Mouse (Mus musculus) thymus, postnatal 0 days (tissue): Measurements from ENCODE around the gene Wnt11. TPM values are rescaled to one million over a fixed set of nuclear protein-coding genes. Genes with fewer than 3 reads are reported as not detected.
A peak's percentile ranks its signal among the peaks of the same experiment; 100 is the strongest.

Source experiments
- DNase-seq: peaks from one replicate; pipeline ENCODE4 v3.0.0-alpha.2; 2015; ENCODE audit warnings: low spot score
- polyA plus RNA-seq: library from polyadenylated mRNA; unstranded; fragments of >200 nt; fragmentation: Nextera tagmentation; extraction: Ambion mirVana; gene quantifications from 2 replicates; pipeline ENCODE4 v1.2.1, GENCODE M21; 2015

Wnt11 gene
- polyA plus RNA-seq, 1 experiment from 2014 or later, result 1.0 TPM

DNA sequence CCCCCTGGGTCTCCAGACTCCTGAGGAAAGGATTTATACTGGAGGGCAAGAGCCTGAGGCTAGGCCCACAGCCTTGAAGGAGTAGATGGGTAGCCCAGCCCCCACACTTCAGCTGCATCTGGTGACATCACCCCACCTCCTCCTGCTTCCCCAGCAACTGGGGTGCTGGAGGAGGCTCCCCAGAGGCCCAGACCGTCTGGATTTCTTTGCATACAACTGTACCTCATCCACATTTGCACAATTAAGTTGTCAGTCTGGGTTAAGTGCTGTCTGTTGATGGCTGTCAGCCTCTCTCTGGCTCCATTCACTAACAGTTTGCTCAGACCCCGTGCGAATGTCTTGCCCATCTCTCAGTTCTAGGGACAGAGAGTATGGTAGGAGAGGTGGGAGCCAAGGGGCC, 6.9 kb upstream of the Wnt11 start:
- no peak for DNase-seq

DNA sequence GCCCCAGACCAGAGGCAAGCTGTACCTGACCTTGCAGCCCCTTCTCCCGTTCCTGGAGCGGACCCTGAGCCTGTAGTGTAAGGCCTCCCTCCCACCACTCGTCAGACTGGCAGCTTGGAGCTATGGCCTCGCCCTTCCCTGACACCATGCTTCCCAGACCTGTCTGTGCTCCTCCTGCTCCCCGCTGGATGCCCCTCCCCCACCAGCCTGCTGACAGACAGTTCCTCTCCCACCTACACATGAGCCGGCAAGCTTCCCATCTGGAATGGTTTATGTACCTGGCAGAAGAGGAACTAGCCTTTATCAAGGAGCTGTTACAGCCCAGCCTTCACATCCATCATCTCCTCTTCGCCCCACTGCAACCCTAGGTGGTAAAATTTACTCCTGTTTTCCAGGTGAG, 6.0 kb upstream of the Wnt11 start:
- no peak for DNase-seq

- DNase-seq, result no peak
Measured at GRCm38 (mm10) chr7:98831290-98831689, 3.6 kb upstream of the Wnt11 start.

DNA sequence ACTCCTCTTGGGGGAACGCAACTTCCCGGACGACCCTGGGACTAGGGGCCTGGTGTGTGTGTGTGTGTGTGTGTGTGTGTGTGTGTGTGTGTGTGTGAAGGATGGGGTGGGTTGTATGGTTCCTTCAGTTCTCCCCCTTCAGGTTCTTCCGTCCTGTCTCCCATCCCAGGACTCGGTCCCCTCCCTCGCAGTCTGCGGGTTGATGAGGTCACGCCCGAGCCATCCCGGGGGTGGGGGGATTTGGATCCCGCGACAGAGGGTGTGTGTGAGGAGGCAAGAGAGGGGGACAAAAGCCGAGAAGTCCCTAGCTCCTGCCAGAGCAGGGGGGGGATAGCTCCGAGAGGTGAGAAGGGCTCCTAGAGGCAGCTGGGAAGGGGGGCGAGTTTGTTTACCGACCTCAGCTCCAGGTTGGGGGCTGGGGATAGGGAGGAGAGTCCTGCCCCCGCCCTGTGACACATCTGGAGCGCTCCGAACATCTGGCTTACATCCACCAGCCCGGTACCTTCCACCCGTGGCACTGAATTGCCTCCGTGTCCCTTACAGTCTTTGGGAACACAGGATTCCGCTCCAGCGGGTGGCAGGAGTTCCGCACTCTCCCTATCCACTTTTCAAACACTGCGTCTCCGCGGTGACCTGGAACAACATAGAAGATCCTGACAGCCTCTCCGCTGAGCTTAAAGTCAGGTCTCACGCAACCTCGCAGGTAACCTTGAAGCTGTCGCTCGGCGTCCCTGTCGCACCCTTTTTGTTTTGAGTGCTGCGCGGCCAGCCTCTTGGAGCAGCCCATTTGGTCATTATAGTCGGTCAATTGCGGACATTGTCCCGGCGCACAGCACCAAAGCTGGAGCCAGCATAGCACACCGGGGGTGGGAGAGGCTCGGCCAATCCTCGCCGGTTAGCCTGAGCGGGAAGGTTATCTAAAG, 868 bp downstream of the Wnt11 start:
- no peak for DNase-seq

DNA sequence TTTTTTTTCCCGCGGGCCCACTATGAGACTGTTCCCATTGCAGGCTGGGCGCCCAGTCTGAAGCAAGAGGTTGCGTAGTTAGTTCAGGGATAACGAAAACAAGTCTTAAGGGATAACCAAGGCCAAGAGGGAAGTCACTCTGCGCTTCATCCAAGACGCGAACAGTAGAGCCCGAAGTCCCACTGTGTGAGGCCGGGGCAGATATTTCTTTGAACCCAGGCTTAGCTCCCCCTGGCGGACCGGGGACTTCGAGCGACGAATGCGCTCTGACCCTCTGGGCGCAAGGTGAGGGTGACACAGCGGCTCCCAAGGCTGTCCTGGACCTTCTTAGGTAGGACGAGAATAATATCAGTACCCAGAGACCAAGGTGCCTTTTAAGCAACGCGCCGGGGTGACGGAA, 1.7 kb downstream of the Wnt11 start:
- peak; percentile 64 for DNase-seq

DNA sequence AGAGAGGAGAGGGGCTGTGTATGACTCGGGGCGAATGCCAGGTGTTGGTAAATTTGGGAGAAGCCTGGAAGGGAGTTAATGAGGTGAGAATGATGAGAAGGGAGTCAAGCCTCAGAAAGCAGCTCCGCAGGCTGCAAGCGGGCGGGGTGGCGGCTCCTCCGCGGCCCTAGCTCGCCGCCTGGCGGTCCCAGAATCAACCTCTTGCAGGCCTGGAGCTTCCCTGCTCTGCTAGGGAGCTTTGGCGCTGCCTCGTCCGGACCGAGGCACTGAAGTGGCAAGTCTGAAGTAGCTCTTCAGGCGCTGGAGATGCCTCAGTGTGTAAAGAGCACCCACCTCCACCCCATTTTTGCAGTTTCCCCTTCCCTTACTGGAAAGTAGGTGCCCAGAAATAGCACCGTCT, 3.0 kb downstream of the Wnt11 start:
- DNase-seq, result peak; percentile 58

GRCm38 (mm10) chr7:98838729-98839141, 3.8 kb downstream of the Wnt11 start:
- peak; percentile 55 for DNase-seq

DNA sequence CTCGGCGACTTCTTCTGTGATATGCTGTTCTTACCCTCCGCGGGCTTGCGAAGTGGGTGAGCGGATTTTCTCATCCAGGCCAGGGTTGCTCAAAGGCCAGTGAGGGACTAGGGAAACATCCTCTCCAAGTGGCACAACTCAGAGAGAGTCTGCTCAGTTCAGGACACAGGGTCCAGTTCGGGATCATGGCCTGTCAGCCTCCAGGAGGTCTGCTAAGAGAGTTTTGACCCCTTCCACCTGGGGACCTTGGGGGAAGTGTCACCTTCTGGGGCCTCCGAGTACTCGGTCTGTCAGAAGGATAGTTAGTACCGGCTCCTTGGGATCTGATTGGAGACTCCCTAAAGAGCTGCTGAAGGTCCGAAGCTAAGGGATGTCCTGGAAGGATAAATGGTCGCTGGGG, 4.4 kb downstream of the Wnt11 start:
- no peak for DNase-seq

GRCm38 (mm10) chr7:98840771-98841170, 5.9 kb downstream of the Wnt11 start:
- DNase-seq, result no peak

- no peak for DNase-seq
Measured at GRCm38 (mm10) chr7:98841802-98842201, 6.9 kb downstream of the Wnt11 start.

GRCm38 (mm10) chr7:98842997-98843396, 8.1 kb downstream of the Wnt11 start:
- DNase-seq, result no peak

GRCm38 (mm10) chr7:98843649-98844048, 8.7 kb downstream of the Wnt11 start:
- no peak for DNase-seq

GRCm38 (mm10) chr7:98848899-98849640, 14.2 kb downstream of the Wnt11 start:
- no peak for DNase-seq

DNA sequence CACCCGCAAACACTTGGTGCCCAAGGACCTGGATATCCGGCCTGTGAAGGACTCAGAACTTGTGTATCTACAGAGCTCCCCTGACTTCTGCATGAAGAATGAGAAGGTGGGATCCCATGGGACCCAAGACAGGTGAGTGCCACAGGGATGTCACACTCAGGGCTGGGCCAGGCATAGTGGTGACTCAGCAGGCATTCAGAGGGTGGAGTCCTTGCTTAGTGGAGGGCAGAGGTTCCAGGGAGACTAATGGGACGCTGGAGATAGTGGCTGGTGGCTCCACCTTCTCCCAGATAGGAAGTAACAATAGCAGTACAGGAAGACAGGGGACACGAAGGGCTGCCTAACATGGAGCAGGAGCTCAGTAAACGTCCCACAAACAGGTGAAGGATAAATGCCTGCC, 15.5 kb downstream of the Wnt11 start:
- DNase-seq, result no peak

DNA sequence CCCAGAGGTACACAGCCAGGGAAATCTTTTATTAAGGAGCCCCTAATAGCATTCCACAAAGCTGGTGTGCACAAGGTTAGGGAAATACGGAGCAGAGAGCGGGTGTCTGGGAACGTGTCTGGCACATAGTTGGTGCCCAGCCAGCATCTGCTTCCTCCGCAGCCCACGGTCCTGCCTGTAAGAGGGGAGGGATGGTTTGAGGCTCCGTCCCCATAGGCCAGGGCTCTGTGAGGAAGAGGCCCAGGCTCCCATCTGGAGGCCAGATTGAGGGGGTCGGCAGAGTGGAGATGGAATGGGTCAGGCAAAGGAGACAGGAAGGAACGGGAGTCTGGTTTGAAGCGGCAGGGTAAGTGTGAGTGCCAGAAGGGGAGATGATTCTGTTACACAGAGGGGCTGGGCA, 16.3 kb downstream of the Wnt11 start:
- no peak for DNase-seq

- DNase-seq, result no peak
Measured at GRCm38 (mm10) chr7:98852950-98853650, 18.2 kb downstream of the Wnt11 start.

- DNase-seq, result no peak
Measured at GRCm38 (mm10) chr7:98853806-98854205, 18.9 kb downstream of the Wnt11 start.

DNA sequence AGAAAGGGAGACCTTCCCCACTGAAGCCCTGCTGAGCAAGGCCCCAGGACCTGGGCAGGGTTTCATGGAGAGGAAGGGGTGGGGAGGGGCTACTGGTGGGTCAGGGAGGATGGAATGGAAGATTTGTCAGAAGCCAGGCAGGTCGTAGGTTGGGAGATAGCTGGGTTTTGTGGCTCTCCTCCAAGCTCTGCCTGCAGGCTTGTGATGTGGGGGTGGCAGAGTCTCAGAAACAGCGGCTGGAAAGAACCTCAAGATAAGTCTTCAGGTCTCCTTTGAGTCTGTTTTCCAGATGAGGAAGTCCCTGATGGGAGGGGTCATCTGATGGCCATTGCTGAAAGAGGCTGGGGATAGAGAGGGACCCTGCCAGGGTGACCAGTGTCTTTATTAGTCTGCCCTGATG, 20.5 kb downstream of the Wnt11 start:
- DNase-seq, result no peak

DNA sequence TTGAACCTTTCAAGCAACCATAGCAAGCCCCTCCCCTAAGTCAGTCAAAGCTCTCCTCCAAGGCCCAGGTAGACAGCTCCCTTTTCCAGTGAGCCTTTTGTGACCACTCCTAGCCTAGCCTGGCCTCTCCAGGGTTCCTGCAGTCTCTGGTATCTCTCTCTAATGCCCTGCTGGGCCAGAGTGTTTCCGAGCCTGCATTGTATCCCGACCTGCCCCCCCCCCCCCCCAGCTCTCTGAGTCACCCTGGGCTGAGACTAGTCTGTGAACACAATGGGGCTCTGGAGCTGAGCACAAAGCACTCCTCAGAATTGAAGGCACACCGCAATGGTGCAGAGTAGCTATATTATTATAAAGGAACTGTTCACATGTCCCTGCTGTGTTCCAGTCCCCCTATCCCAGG, 21.2 kb downstream of the Wnt11 start:
- no peak for DNase-seq

GRCm38 (mm10) chr7:98857094-98857493, 22.2 kb downstream of the Wnt11 start:
- DNase-seq, result no peak

DNA sequence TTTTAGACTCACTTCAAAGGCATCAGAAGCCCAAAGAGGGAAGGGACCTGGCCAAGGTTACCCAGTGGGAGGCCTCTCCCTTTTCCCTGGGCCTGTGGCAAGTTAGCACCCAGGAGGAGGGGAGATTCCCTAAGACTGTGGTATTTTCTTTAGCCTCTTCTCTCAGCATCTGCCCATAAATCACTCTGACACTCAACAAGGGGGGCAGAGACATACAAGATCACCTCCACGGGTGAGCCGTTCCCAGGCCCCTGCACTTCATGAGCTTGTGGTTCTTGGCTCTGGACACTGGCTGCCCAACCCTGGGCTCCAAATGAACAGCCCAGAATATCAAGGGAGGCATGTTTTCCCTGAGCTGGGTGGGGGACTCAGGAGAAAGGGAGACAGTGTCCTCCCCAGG, 26.1 kb downstream of the Wnt11 start:
- no peak for DNase-seq

DNA sequence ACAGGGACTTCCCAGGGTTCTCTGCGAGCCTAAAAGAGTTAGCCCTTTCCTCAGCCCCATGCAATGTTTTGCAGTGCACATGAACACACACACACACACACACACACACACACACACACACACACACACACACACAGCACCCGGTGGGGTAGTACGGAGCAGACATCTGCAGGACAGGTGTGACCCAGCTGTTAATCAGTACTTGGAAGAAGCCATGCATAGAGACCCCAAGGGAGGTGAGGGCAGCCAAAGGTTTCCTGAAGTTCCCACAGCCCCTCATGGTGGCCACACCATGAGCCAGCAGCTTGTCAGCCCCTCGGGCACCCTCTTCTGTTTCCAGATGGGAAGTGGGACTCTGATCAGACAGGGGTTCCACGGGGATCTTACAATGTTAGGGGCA, 28.1 kb downstream of the Wnt11 start:
- DNase-seq, result no peak
